Mouse (Mus musculus) urinary bladder, postnatal 36 days (tissue): ENCODE measurements around the gene Rabggta.

Source experiments
- DNase-seq, 2 experiments: peaks; one replicate each; pipeline ENCODE4 v3.0.0; 2022; ENCODE audit warnings: low spot score in 2 of 2, mixed read lengths in 1 of 2

Gene Rabggta

GRCm38 (mm10) chr14:55733889-55734288 is 11.8 kb upstream of the Rabggta start:
- DNase-seq: no peak

DNA sequence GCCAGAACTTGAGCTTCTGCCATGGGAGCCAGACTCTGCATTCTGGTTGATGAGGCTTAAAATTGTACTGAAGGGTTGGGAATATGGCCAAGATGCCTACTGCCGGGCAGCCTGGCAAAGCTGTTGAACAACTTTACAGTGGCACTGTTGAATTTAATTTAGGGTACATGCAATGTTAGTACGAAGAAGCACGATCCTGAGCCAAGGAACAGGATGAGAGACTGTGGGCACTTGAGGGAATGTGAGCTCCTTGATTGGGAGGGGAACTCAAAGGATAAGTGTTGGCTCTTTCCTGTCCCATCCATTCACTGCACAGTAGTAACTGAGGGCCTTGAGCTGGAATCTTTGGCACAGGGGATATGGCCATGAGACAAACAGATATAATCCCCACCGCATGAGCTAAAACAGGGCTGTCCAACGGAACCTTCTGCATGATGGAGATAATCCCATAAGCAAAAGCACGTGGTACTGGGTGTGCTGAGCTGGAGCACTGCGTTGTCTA is 8.5 kb upstream of the Rabggta start:
- no peak for DNase-seq

GRCm38 (mm10) chr14:55730116-55730515 is 8.1 kb upstream of the Rabggta start:
- no peak for DNase-seq

DNA sequence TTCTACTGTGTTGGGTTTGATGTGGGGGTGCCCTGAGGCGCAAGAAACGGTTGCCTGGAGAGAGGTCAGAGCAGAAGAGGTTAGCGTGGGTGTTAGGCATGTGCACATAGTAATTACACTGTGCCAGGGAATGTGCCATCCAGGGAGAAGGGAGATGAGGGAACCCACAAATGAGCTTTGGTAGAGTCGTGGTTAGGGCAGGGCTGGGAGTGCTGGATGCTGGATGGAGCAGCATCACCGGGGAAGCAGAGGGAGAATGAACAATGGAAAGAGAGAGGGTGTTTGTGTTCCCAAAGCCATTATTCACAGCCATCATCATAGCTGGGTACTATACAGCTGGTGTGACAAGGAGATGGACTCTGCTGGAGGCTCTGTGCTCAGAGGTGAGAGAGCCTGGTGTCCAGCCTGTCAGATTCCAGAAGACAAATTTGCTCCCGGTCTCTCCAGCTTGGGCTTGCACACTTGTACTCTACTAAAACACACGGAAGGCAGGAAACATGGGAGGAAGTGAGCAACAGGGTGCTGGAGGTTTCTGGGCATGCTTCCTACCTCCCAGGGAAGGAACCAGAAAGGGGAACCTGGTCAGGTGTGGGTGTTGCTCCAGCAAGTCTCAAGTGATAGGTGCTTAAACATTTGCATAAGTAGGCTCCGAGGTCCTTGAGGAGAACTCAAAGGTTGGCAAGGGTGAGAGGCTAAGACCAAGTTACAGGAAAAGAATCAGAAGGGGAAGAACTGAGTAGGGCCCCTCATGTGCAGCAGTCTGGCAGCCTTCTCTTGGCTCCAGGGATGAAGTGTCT is 6.0 kb upstream of the Rabggta start:
- no peak for DNase-seq

- no peak for DNase-seq
These were observed 4.2 kb upstream of the Rabggta start for GRCm38 (mm10) chr14:55726261-55726660.

GRCm38 (mm10) chr14:55724411-55724871 is 2.4 kb upstream of the Rabggta start:
- peak in 1 of 2 experiments; percentile 43 for DNase-seq

- DNase-seq: no peak
These were observed 1.4 kb upstream of the Rabggta start for GRCm38 (mm10) chr14:55723433-55723832.

- no peak for DNase-seq
These were observed 429 bp upstream of the Rabggta start for GRCm38 (mm10) chr14:55722438-55722945.

GRCm38 (mm10) chr14:55721076-55721475 is 987 bp downstream of the Rabggta start:
- DNase-seq: no peak

DNA sequence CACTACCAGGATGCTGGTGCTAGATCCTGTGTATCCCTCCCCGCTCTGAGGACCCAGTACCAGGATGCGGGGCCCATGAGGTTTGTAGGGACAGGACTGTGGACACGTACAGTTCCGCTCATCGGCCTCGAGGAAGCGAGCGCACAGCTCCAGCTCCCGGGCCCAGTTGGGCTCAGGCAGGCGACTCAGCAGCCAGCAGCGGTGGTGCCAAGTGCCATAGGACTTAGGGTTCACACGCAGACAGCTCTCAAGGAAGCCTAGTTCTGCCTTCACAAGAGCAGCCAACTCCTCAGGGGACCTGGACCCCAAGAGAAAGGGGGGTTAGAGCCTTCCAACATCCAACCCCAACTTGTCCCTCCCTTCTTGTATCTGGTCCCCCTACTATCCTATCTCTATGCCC is 1.4 kb downstream of the Rabggta start:
- DNase-seq: no peak

DNA sequence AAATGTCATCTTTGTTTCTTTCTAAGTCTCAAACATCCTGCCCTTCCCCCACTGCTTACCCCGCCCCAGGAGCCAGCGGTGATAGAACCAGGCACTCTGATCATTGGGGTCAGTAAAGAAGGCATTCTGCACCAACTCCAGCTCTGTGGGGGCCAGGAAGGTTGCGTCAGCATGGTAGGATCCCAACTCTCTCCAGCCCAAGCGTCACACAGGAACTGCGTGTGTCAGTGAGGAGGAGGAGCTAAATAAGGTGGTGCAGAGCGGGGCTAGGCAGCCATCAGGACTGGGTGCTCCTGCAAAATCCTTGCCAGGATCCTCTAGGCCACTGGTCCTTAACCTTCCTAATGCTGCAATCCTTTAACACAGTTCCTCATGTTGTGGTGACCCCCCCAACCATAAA is 2.3 kb downstream of the Rabggta start:
- no peak for DNase-seq

GRCm38 (mm10) chr14:55716884-55717283 is 5.2 kb downstream of the Rabggta start:
- DNase-seq: no peak

- DNase-seq: no peak
These were observed 5.8 kb downstream of the Rabggta start for GRCm38 (mm10) chr14:55716271-55716670.

- no peak for DNase-seq
These were observed 7.2 kb downstream of the Rabggta start for GRCm38 (mm10) chr14:55714893-55715292.

DNA sequence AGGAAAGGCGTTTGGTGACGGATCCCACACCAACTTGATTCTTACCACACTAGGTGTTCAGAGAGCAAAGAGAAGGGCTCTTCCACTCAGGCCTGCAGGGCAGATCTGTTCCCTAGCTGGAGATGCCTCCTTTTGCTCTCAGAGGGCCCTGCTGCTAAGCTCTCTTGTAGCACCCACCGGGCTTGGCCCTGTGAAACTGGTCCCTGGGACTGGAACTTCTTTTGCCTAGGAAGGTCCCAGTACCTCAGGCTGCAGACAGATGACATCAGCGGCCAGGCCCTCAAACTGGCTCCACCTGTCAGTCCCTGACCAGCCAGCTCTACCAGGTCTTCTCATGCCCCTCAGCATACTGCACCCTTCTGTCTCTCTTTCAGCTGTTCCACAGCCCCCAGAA is 8.3 kb downstream of the Rabggta start, which contains the start of gene Tgm1:
Tgm1 (minus strand) TSS at position 198 of the 394 bp plus-strand sequence.
- DNase-seq: peak; percentile 18 to 34

DNA sequence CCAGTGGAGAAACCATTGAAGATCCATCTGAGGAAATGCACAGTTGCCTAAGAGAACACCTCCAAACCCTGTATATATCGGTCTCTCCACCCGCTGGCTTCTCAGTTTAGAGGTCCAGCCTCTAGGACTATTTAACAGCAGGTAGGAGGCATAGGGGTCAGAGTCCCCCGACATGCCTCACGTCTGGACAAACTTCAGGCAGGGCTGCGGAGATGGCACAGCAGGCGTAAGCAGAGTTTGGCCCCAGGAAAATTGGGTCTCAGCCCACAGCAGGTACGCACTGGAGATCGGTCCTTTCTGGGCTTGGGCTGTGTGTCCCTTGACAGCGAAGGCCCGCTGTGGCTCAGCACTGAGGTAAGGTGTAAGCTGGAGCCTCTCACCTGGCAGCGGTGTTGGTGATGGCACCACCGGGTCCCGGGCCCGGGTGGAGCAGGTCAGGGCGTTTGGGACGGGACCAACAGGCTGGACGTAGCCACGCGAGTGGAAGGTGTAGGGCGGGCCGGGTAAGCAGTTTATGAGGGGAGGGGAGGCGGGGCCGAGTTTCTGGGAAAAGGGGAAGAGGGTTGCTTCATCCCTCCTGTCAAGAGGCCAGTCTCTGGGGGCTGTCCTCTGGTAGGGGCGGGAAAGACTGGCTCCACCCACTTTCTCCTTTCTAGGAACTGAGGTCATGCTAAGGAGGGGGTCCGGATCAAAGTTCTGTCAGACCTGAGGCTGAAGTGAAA is 8.9 kb downstream of the Rabggta start:
- peak; percentile 15 to 67 for DNase-seq

DNA sequence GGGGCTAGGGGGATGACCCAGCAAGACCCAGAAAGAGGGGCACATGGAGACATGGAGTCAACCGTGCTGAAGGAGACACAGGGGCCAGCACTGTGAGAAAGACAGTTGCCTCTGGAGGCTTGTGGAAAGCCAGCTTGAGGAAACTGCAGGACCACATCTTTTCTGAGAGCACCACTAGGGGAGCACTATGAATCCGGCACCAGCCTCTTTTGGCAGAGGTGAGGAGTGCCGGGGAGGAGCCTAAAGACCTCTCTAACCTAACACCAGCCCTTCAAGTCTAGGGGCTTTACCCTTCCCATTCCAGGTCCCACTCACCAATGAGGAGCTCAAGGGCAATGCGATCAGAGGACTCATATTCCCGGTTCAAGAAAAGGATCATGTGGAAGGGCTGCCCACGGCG is 10.3 kb downstream of the Rabggta start:
- no peak for DNase-seq

- no peak for DNase-seq
These were observed 12.6 kb downstream of the Rabggta start for GRCm38 (mm10) chr14:55709509-55709908.

- DNase-seq: no peak
These were observed 14.7 kb downstream of the Rabggta start for GRCm38 (mm10) chr14:55707397-55707796.

GRCm38 (mm10) chr14:55706051-55706600 is 15.9 kb downstream of the Rabggta start:
- DNase-seq: no peak

DNA sequence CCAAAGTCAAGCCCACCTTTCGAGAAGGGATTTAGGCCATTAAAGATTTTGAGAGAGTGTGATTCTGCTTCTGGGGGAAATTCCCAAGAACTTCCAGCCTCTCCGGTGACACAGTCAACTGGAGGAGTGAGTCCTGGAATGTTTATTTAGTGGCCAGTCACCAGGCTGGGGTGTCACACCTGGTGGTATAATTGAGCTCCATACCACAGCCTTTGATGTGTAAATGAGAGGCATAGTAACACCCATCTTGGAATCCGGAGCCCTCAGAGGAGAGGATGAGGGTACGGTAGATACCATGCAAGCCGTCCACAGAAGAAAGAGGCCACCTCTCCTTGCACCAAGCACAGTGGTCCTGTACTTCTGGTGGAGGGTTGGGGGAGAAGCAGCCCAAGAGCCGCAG is 19.3 kb downstream of the Rabggta start:
- DNase-seq: no peak

DNA sequence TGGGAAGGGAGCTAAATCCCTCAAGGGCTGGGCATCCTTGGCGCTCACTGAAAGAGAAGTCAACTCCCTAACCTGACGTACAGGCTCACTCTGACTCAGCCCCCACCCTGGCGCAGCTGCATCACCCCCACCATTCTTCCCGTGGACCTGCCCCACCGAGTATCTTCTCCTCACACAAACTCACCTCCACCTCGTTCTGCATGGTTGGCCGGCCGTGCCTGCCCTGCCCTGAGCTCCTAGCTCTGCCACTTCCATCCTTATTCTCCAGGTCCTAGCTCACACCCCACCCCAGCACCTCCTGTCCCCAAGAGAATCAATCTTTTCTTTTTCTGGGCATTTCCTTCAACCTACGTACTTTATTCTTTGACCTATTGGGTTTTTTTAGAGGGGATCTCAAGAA is 20.9 kb downstream of the Rabggta start:
- no peak for DNase-seq
